Mouse (Mus musculus): ENCODE data around the gene Ldlrad3. TPM values are rescaled to one million over a fixed set of nuclear protein-coding genes. Genes with fewer than 3 reads are reported as not detected.

Ldlrad3 gene
- polyA plus RNA-seq (2014; fragmentation: Nextera tagmentation; extraction: Ambion mirVana): 48.7 and 50.9 TPM in 2 replicates

- no peaks in the 10 kb centered on the region for H3K36me3 ChIP-seq (ENCODE audit: control insufficient read depth, insufficient read depth, low read length)
- H3K9me3 ChIP-seq (ENCODE audit: control insufficient read depth, low read length): no peaks in the 10 kb centered on the region
- H3K4me1 ChIP-seq (replicated peaks; ENCODE audit: control insufficient read depth, insufficient read depth, low read length): peaks cover 2% of the 10 kb centered on the region
- H3K27ac ChIP-seq (ENCODE audit: low read depth, low read length): peak within 1 kb of the TSS; percentile 67
- DNase-seq (ENCODE audit: low spot score) (peak; percentile 94), ATAC-seq (ENCODE audit: low FRiP score) (peak; percentile 97)
- H3K9ac ChIP-seq (ENCODE audit: low read depth, low read length): peak within 1 kb of the TSS; percentile 64
- H3K4me3 ChIP-seq (ENCODE audit: low read depth, low read length): peak within 1 kb of the TSS; percentile 59
- 0% methylated on average over 28 of the region's 77 CpGs for WGBS
- peak within 1 kb of the TSS; percentile 67 for H3K4me2 ChIP-seq (replicated peaks; ENCODE audit: low read depth, low read length)
- H3K27me3 ChIP-seq (ENCODE audit: control insufficient read depth, insufficient read depth, low read length): no peaks in the 10 kb centered on the region
These were observed at the start of gene Ldlrad3 for GRCm38 (mm10) chr2:102185951-102186561. Gene Ldlrad3 (minus strand): TSS chr2:102186385.

- H3K4me3 ChIP-seq (ENCODE audit: low read depth, low read length): no peak overlapping the region
- DNase-seq (ENCODE audit: low spot score): peak; percentile 51
- H3K36me3 ChIP-seq (ENCODE audit: control insufficient read depth, insufficient read depth, low read length): no peaks in the 10 kb centered on the region
- no peak overlapping the region for H3K4me2 ChIP-seq (replicated peaks; ENCODE audit: low read depth, low read length)
- peak; percentile 69 for ATAC-seq (ENCODE audit: low FRiP score)
- no peaks in the 10 kb centered on the region for H3K27me3 ChIP-seq (ENCODE audit: control insufficient read depth, insufficient read depth, low read length)
- WGBS: 58% methylated on average over 5 of the region's 5 CpGs
- H3K9me3 ChIP-seq (ENCODE audit: control insufficient read depth, low read length): no peaks in the 10 kb centered on the region
- no peaks in the 10 kb centered on the region for H3K4me1 ChIP-seq (replicated peaks; ENCODE audit: control insufficient read depth, insufficient read depth, low read length)
- 0 out of 2 replicates have a peak overlapping the region, but pooled peaks have one; percentile 7 for H3K9ac ChIP-seq (ENCODE audit: low read depth, low read length)
- H3K27ac ChIP-seq (ENCODE audit: low read depth, low read length): no peak overlapping the region
These were observed 45.3 kb upstream of the Ldlrad3 start for GRCm38 (mm10) chr2:102231470-102231869.

GRCm38 (mm10) chr2:102229126-102229525 lies 42.9 kb upstream of the Ldlrad3 start:
- ATAC-seq (ENCODE audit: low FRiP score): no peak
- no peak overlapping the region for H3K4me3 ChIP-seq (ENCODE audit: low read depth, low read length)

GRCm38 (mm10) chr2:102228331-102228730 lies 42.1 kb upstream of the Ldlrad3 start:
- Histone ChIP-seq H3K4me3 (ENCODE audit: low read depth, low read length) (no peak overlapping the region), H3K36me3 (ENCODE audit: control insufficient read depth, insufficient read depth, low read length) (no peaks in the 10 kb centered on the region), H3K27me3 (ENCODE audit: control insufficient read depth, insufficient read depth, low read length) (no peaks in the 10 kb centered on the region), H3K4me1 (replicated peaks; ENCODE audit: control insufficient read depth, insufficient read depth, low read length) (no peaks in the 10 kb centered on the region), H3K9ac (ENCODE audit: low read depth, low read length) (no peak overlapping the region), H3K27ac (ENCODE audit: low read depth, low read length) (no peak overlapping the region), H3K4me2 (replicated peaks; ENCODE audit: low read depth, low read length) (no peak overlapping the region), H3K9me3 (ENCODE audit: control insufficient read depth, low read length) (no peaks in the 10 kb centered on the region)
- DNase-seq (ENCODE audit: low spot score) (no peak), ATAC-seq (ENCODE audit: low FRiP score) (no peak)
- WGBS: 82% methylated on average over 5 of the region's 5 CpGs

More at GRCm38 (mm10) chr2:102229126-102229525, 42.9 kb upstream of the Ldlrad3 start:
- Histone ChIP-seq H3K9ac (ENCODE audit: low read depth, low read length) (no peak overlapping the region), H3K27ac (ENCODE audit: low read depth, low read length) (no peak overlapping the region), H3K4me2 (replicated peaks; ENCODE audit: low read depth, low read length) (no peak overlapping the region), H3K36me3 (ENCODE audit: control insufficient read depth, insufficient read depth, low read length) (no peaks in the 10 kb centered on the region), H3K9me3 (ENCODE audit: control insufficient read depth, low read length) (no peaks in the 10 kb centered on the region), H3K27me3 (ENCODE audit: control insufficient read depth, insufficient read depth, low read length) (no peaks in the 10 kb centered on the region), H3K4me1 (replicated peaks; ENCODE audit: control insufficient read depth, insufficient read depth, low read length) (no peaks in the 10 kb centered on the region)
- 95% methylated on average over 2 of the region's 2 CpGs for WGBS
- DNase-seq (ENCODE audit: low spot score): no peak

- 86% methylated on average over 8 of the region's 8 CpGs for WGBS
- Histone ChIP-seq H3K27me3 (ENCODE audit: control insufficient read depth, insufficient read depth, low read length) (no peaks in the 10 kb centered on the region), H3K36me3 (ENCODE audit: control insufficient read depth, insufficient read depth, low read length) (no peaks in the 10 kb centered on the region), H3K4me2 (replicated peaks; ENCODE audit: low read depth, low read length) (no peak overlapping the region), H3K4me1 (replicated peaks; ENCODE audit: control insufficient read depth, insufficient read depth, low read length) (0 out of 2 replicates have a peak, but pooled peaks cover under 1% of the 10 kb centered on the region), H3K27ac (ENCODE audit: low read depth, low read length) (no peak overlapping the region), H3K4me3 (ENCODE audit: low read depth, low read length) (no peak overlapping the region), H3K9me3 (ENCODE audit: control insufficient read depth, low read length) (no peaks in the 10 kb centered on the region), H3K9ac (ENCODE audit: low read depth, low read length) (no peak overlapping the region)
- ATAC-seq (ENCODE audit: low FRiP score) (no peak), DNase-seq (ENCODE audit: low spot score) (no peak)
These were observed 41.7 kb upstream of the Ldlrad3 start for GRCm38 (mm10) chr2:102227839-102228238.

GRCm38 (mm10) chr2:102226274-102226673 lies 40.1 kb upstream of the Ldlrad3 start:
- 75% methylated on average over 15 of the region's 15 CpGs for WGBS
- no peak for DNase-seq (ENCODE audit: low spot score)

GRCm38 (mm10) chr2:102223355-102224128 lies 37.4 kb upstream of the Ldlrad3 start:
- Histone ChIP-seq H3K9me3 (ENCODE audit: control insufficient read depth, low read length) (no peaks in the 10 kb centered on the region), H3K4me2 (replicated peaks; ENCODE audit: low read depth, low read length) (no peak overlapping the region), H3K27me3 (ENCODE audit: control insufficient read depth, insufficient read depth, low read length) (no peaks in the 10 kb centered on the region), H3K4me1 (replicated peaks; ENCODE audit: control insufficient read depth, insufficient read depth, low read length) (0 out of 2 replicates have a peak, but pooled peaks cover 2% of the 10 kb centered on the region), H3K36me3 (ENCODE audit: control insufficient read depth, insufficient read depth, low read length) (no peaks in the 10 kb centered on the region), H3K9ac (ENCODE audit: low read depth, low read length) (0 out of 2 replicates have a peak overlapping the region, but pooled peaks have one; percentile 17), H3K27ac (ENCODE audit: low read depth, low read length) (no peak overlapping the region), H3K4me3 (ENCODE audit: low read depth, low read length) (no peak overlapping the region)
- DNase-seq (ENCODE audit: low spot score): peak; percentile 28
- no peak for ATAC-seq (ENCODE audit: low FRiP score)
- WGBS: 14% methylated on average over 11 of the region's 11 CpGs

More at GRCm38 (mm10) chr2:102226274-102226673, 40.1 kb upstream of the Ldlrad3 start:
- no peak overlapping the region for H3K9ac ChIP-seq (ENCODE audit: low read depth, low read length)
- no peak overlapping the region for H3K27ac ChIP-seq (ENCODE audit: low read depth, low read length)
- no peak overlapping the region for H3K4me3 ChIP-seq (ENCODE audit: low read depth, low read length)
- H3K27me3 ChIP-seq (ENCODE audit: control insufficient read depth, insufficient read depth, low read length): no peaks in the 10 kb centered on the region
- 0 out of 2 replicates have a peak, but pooled peaks cover 2% of the 10 kb centered on the region for H3K4me1 ChIP-seq (replicated peaks; ENCODE audit: control insufficient read depth, insufficient read depth, low read length)
- H3K9me3 ChIP-seq (ENCODE audit: control insufficient read depth, low read length): no peaks in the 10 kb centered on the region
- ATAC-seq (ENCODE audit: low FRiP score): no peak
- H3K36me3 ChIP-seq (ENCODE audit: control insufficient read depth, insufficient read depth, low read length): no peaks in the 10 kb centered on the region
- H3K4me2 ChIP-seq (replicated peaks; ENCODE audit: low read depth, low read length): no peak overlapping the region

GRCm38 (mm10) chr2:102222749-102223148 lies 36.6 kb upstream of the Ldlrad3 start:
- ATAC-seq (ENCODE audit: low FRiP score) (0 out of 2 replicates have a peak, but pooled peaks have one; percentile 17), DNase-seq (ENCODE audit: low spot score) (no peak)
- H3K4me1 ChIP-seq (replicated peaks; ENCODE audit: control insufficient read depth, insufficient read depth, low read length): 0 out of 2 replicates have a peak, but pooled peaks cover 2% of the 10 kb centered on the region
- H3K36me3 ChIP-seq (ENCODE audit: control insufficient read depth, insufficient read depth, low read length): no peaks in the 10 kb centered on the region
- no peak overlapping the region for H3K27ac ChIP-seq (ENCODE audit: low read depth, low read length)
- H3K27me3 ChIP-seq (ENCODE audit: control insufficient read depth, insufficient read depth, low read length): no peaks in the 10 kb centered on the region
- WGBS: 63% methylated on average over 3 of the region's 3 CpGs
- H3K9ac ChIP-seq (ENCODE audit: low read depth, low read length): no peak overlapping the region
- H3K9me3 ChIP-seq (ENCODE audit: control insufficient read depth, low read length): no peaks in the 10 kb centered on the region
- no peak overlapping the region for H3K4me3 ChIP-seq (ENCODE audit: low read depth, low read length)
- H3K4me2 ChIP-seq (replicated peaks; ENCODE audit: low read depth, low read length): no peak overlapping the region

Measured in hindbrain, embryonic 11.5 days (tissue).